Mouse (Mus musculus): ENCODE results near the gene Mmp19. TPM values are rescaled to one million over a fixed set of nuclear protein-coding genes. Genes with fewer than 3 reads are reported as not detected.

Mmp19 gene
- total and polyA plus RNA-seq, 2 experiments = 48.4 to 79.8 TPM

GRCm38 (mm10) chr10:128803361-128803760, 12.7 kb downstream of the Mmp19 start:
- H3K36me3 ChIP-seq (ENCODE audit: control insufficient read depth, insufficient read depth, low read length) = peaks cover 11% of the 10 kb centered on the region
- peak overlapping the region; percentile 34 for H3K27ac ChIP-seq (replicated peaks; ENCODE audit: insufficient read depth, low read depth, low read length)
- WGBS = 58% methylated on average over 6 of the region's 6 CpGs

GRCm38 (mm10) chr10:128803771-128804270, 13.1 kb downstream of the Mmp19 start, which contains the start of gene Dnajc14:
Gene Dnajc14, plus strand, starts transcription at chr10:128804062.
- TF ChIP-seq CTCF (IDR thresholded peaks at IDR 0.05; ENCODE audit: low read depth, low read length) = no peak
- no peak for TF ChIP-seq POLR2A (IDR thresholded peaks at IDR 0.05; ENCODE audit: extremely low read depth, insufficient read depth, low read length)
- WGBS = 13% methylated on average over 14 of the region's 14 CpGs
- Histone ChIP-seq H3K27ac (replicated peaks; ENCODE audit: insufficient read depth, low read depth, low read length) (peak within 1 kb of the TSS; percentile 81), H3K79me2 (ENCODE audit: control insufficient read depth, insufficient read depth, low read length) (peaks cover 14% of the 10 kb centered on the region; the same call in 1 of the 2 replicates), H3K36me3 (ENCODE audit: control insufficient read depth, insufficient read depth, low read length) (peaks cover 8% of the 10 kb centered on the region; the same call in 1 of the 2 replicates), H3K27me3 (ENCODE audit: control insufficient read depth, insufficient read depth, low read length) (no peaks in the 10 kb centered on the region), H3K9ac (ENCODE audit: low read depth, low read length) (peak within 1 kb of the TSS; percentile 83), H3K4me1 (ENCODE audit: control insufficient read depth, insufficient read depth, low read length) (peaks cover 19% of the 10 kb centered on the region), H3K4me3 (ENCODE audit: insufficient read depth, low read depth, low read length) (peak within 1 kb of the TSS; percentile 83)
- DNase-seq (ENCODE audit: extremely low read depth, low read depth, low spot score) = no peak

More at GRCm38 (mm10) chr10:128803361-128803760, 12.7 kb downstream of the Mmp19 start:
- Histone ChIP-seq H3K4me1 (ENCODE audit: control insufficient read depth, insufficient read depth, low read length) (peaks cover 17% of the 10 kb centered on the region), H3K9ac (ENCODE audit: low read depth, low read length) (peak overlapping the region; percentile 1; the same call in 1 of the 2 replicates), H3K79me2 (ENCODE audit: control insufficient read depth, insufficient read depth, low read length) (peaks cover 10% of the 10 kb centered on the region; the same call in 1 of the 2 replicates), H3K4me3 (ENCODE audit: insufficient read depth, low read depth, low read length) (peak overlapping the region; percentile 77; the same call in 1 of the 2 replicates), H3K27me3 (ENCODE audit: control insufficient read depth, insufficient read depth, low read length) (no peaks in the 10 kb centered on the region)
- DNase-seq (ENCODE audit: extremely low read depth, low read depth, low spot score) = no peak
- TF ChIP-seq CTCF (IDR thresholded peaks at IDR 0.05; ENCODE audit: low read depth, low read length) (no peak), POLR2A (IDR thresholded peaks at IDR 0.05; ENCODE audit: extremely low read depth, insufficient read depth, low read length) (no peak)

- H3K9ac ChIP-seq (ENCODE audit: low read depth, low read length) = peak within 1 kb of the TSS; percentile 83
- H3K4me3 ChIP-seq (ENCODE audit: insufficient read depth, low read depth, low read length) = peak within 1 kb of the TSS; percentile 83
- H3K27me3 ChIP-seq (ENCODE audit: control insufficient read depth, insufficient read depth, low read length) = no peaks in the 10 kb centered on the region
- peaks cover 16% of the 10 kb centered on the region; the same call in 1 of the 2 replicates for H3K79me2 ChIP-seq (ENCODE audit: control insufficient read depth, insufficient read depth, low read length)
- H3K36me3 ChIP-seq (ENCODE audit: control insufficient read depth, insufficient read depth, low read length) = peaks cover 5% of the 10 kb centered on the region; the same call in 1 of the 2 replicates
- 1% methylated on average over 28 of the region's 28 CpGs for WGBS
- no peak for DNase-seq (ENCODE audit: extremely low read depth, low read depth, low spot score)
- peak within 1 kb of the TSS; percentile 81 for H3K27ac ChIP-seq (replicated peaks; ENCODE audit: insufficient read depth, low read depth, low read length)
- H3K4me1 ChIP-seq (ENCODE audit: control insufficient read depth, insufficient read depth, low read length) = peaks cover 20% of the 10 kb centered on the region
- TF ChIP-seq CTCF (IDR thresholded peaks at IDR 0.05; ENCODE audit: low read depth, low read length) (no peak), POLR2A (IDR thresholded peaks at IDR 0.05; ENCODE audit: extremely low read depth, insufficient read depth, low read length) (no peak)
Observed at GRCm38 (mm10) chr10:128804271-128805091, 13.8 kb downstream of the Mmp19 start, which contains the start of gene Tmem198b. Gene Tmem198b, minus strand, starts transcription at chr10:128804370.

- H3K27ac ChIP-seq (replicated peaks; ENCODE audit: insufficient read depth, low read depth, low read length) = peak overlapping the region; percentile 81
- H3K36me3 ChIP-seq (ENCODE audit: control insufficient read depth, insufficient read depth, low read length) = peaks cover 3% of the 10 kb centered on the region; the same call in 1 of the 2 replicates
- DNase-seq (ENCODE audit: extremely low read depth, low read depth, low spot score) = peak; percentile 83
- no peaks in the 10 kb centered on the region for H3K27me3 ChIP-seq (ENCODE audit: control insufficient read depth, insufficient read depth, low read length)
- H3K4me3 ChIP-seq (ENCODE audit: insufficient read depth, low read depth, low read length) = peak overlapping the region; percentile 83
- H3K4me1 ChIP-seq (ENCODE audit: control insufficient read depth, insufficient read depth, low read length) = peaks cover 20% of the 10 kb centered on the region
- WGBS = under 1% methylated on average over 70 of the region's 70 CpGs
- H3K79me2 ChIP-seq (ENCODE audit: control insufficient read depth, insufficient read depth, low read length) = peaks cover 16% of the 10 kb centered on the region; the same call in 1 of the 2 replicates
- peak overlapping the region; percentile 83 for H3K9ac ChIP-seq (ENCODE audit: low read depth, low read length)
- peak; percentile 20; the same call in 1 of the 2 replicates for TF ChIP-seq CTCF (IDR thresholded peaks at IDR 0.05; ENCODE audit: low read depth, low read length)
- peak; percentile 71 for TF ChIP-seq POLR2A (IDR thresholded peaks at IDR 0.05; ENCODE audit: extremely low read depth, insufficient read depth, low read length)
Observed at GRCm38 (mm10) chr10:128805092-128806000, 14.6 kb downstream of the Mmp19 start.

GRCm38 (mm10) chr10:128806086-128806485, 15.4 kb downstream of the Mmp19 start:
- TF ChIP-seq POLR2A (IDR thresholded peaks at IDR 0.05; ENCODE audit: extremely low read depth, insufficient read depth, low read length) (no peak), CTCF (IDR thresholded peaks at IDR 0.05; ENCODE audit: low read depth, low read length) (no peak)
- H3K27ac ChIP-seq (replicated peaks; ENCODE audit: insufficient read depth, low read depth, low read length) = no peak overlapping the region

More at GRCm38 (mm10) chr10:128806086-128806485, 15.4 kb downstream of the Mmp19 start:
- H3K4me1 ChIP-seq (ENCODE audit: control insufficient read depth, insufficient read depth, low read length) = peaks cover 20% of the 10 kb centered on the region
- peaks cover 3% of the 10 kb centered on the region; the same call in 1 of the 2 replicates for H3K36me3 ChIP-seq (ENCODE audit: control insufficient read depth, insufficient read depth, low read length)
- no peak for DNase-seq (ENCODE audit: extremely low read depth, low read depth, low spot score)
- 33% methylated on average over 6 of the region's 6 CpGs for WGBS
- H3K79me2 ChIP-seq (ENCODE audit: control insufficient read depth, insufficient read depth, low read length) = peaks cover 16% of the 10 kb centered on the region; the same call in 1 of the 2 replicates
- H3K4me3 ChIP-seq (ENCODE audit: insufficient read depth, low read depth, low read length) = peak overlapping the region; percentile 83
- no peaks in the 10 kb centered on the region for H3K27me3 ChIP-seq (ENCODE audit: control insufficient read depth, insufficient read depth, low read length)
- peak overlapping the region; percentile 39 for H3K9ac ChIP-seq (ENCODE audit: low read depth, low read length)
